Mouse (Mus musculus) gastrocnemius, postnatal 10 days (tissue): Measurements from ENCODE around the gene Trim52. TPM values are rescaled to one million over a fixed set of nuclear protein-coding genes. Genes with fewer than 3 reads are reported as not detected.
A peak's percentile ranks its signal among the peaks of the same experiment; 100 is the strongest.
"Not testable (repeated sequence)": the region's sequence is repeated elsewhere in the genome, so short reads cannot be mapped to it uniquely, and the experiment has no call there.

Source experiments
- DNase-seq: peaks from one replicate; pipeline ENCODE4 v3.0.0; 2021; ENCODE audit warnings: mixed read lengths
- long read RNA-seq, 2 experiments: library from polyadenylated mRNA; stranded (forward); transcript quantifications; one replicate each; pipeline ENCODE4 v2.0.0; 2021
- total RNA-seq, 2 experiments: library from RNA; stranded (reverse); gene quantifications; 2 replicates each; pipeline ENCODE4 v1.2.3; 2021

Trim52 gene
- not detected for total RNA-seq
- long read RNA-seq, experiment 1, result 0 reads
- long read RNA-seq, experiment 2, result 0 reads

DNA sequence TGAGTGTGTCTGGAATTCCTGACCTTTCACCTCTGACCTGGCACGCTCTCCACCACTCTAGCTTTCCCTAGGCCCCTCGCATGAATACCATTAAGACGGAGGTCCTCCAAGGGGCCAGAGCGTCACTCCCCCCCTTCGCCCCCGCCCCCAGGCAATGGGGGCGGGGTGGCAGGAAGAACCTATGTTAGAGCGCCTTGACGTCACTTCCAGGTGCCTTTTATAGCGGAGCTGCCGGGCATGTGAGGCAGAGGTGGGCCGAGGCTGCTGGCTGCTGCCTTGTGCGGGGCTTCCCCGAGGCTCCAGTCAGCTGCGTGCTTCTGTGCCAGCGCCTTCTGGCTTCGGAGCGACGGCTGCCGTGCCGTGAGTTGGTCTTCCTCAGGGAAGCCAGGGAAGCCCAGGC, at the start of gene Trim52:
Gene Trim52, plus strand, starts transcription at position 219 of the 400 bp plus-strand sequence.
- no peak for DNase-seq

DNA sequence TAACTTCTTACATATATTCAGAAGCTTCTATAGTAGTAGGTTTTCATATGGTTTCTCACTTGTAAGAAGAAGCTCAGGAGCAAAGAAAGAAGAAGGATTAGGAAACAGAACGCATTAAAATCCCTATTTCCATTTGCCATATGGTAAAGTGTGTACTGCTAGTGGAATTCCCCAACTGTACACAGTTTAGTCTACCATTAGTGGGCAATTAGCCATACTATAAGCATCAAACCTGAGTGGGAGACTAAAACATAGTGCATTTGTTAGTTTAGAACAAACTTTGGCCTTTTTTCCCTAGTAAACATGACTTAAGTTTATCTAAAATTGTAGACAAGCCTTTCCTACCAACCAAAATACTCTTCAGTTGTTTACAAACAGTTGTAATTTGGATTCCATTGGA, 33.4 kb upstream of the Trim52 start:
- DNase-seq, result no peak

DNA sequence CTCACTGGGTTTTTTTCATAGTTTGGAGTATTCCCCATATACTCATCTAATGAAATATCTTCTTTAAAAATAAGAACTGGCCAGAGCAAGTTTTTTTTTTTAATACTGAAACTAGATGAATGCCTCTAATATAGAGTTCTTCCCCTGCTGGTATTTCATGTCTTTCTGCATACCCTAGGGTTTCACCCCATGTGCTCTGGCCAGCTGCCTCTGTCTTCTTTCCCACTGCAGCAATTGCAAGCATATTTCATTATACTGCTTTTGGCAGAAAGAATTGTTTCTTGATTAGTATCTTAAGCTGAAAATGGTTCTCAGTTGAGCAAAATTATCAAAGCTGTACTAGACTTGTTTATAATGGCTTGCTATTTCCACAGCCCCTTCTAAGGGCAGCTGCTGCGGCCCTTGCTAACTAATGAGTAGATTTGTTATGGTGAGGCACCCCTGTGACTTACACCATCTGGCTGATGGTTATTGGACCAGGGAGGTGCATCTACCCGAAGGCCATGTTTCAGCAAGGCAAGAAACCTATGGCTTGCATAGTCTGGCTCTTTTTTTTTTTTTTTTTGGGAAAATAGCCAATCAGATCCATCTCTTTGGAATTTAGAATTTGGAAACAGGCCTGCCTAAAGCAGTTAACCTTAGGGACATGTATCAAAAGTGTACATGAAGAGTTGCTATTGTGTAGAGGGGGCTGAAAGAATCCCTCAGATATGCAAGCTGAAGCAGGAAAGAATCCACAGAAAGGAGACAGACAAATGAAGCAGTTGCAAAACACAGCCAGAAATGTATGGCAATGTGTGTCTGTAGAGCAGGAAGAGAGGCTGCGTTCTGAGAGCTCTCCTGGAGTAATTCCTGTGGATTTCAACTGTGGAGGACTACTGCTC, 30.6 kb upstream of the Trim52 start:
- DNase-seq, result peak; percentile 36

DNA sequence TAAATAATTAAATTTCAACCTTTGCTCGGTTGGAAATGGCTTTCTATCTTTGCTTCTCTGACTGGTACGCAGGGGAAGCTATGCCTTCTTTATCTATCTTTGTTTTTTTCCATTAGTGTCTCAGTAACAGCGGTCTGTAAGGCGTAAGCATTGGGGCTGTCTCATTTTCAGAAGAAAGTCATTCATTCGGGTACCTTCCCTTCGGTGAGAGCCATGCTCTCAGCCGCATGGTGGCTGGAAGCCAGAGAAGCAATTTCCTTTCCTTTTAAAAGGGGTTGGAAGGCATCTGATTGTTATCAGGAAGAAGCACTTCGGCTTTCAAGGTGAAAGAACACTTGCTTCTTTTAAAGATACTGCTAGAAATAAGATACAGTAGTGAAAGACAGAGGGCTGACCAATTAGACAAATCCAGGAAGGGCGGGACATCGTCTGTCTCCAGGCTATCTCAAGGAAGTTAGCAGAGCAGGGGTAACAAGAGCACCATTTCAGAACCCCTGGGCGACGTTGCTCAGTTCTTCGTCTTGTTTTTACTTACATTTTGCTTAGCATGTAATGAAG, 17.4 kb upstream of the Trim52 start:
- no peak for DNase-seq

DNA sequence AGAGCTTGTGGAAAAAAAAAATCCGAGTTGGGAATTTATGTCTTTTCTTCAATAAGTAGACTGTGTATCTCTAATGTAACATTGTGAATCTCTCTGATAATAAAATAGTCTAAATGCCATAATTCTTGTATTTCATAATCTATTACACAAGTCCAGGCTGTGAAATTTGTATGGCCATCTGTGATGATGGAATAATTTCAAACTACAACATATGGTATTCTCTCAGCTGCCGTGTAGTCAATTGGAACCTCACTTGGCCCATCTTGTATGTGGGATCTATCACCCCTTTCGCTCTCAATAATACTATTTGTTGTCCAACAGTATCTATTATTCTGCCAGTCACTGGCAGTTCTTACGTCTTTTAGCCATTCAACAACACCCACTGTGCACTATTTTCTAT, 9.2 kb upstream of the Trim52 start:
- DNase-seq, result no peak

DNA sequence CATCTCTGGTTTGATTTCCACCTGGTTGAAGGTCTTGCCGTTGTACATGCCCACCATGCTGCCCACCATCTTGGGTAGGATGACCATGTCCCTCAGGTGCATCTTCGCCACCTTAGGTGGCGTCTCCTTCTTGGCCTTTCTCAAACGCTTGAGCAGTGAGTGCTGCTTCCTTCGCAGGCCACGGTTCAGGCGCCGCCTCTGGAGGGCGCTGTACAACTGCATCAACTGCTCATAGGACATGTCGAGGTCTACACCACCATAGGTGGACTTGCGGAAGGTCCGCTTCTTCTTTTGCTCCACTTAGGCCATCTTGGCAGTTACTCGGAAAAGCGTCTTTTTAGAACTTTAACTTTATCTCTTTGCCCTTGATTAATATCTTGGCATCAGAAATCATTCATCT, 5.1 kb upstream of the Trim52 start:
- no peak for DNase-seq

DNA sequence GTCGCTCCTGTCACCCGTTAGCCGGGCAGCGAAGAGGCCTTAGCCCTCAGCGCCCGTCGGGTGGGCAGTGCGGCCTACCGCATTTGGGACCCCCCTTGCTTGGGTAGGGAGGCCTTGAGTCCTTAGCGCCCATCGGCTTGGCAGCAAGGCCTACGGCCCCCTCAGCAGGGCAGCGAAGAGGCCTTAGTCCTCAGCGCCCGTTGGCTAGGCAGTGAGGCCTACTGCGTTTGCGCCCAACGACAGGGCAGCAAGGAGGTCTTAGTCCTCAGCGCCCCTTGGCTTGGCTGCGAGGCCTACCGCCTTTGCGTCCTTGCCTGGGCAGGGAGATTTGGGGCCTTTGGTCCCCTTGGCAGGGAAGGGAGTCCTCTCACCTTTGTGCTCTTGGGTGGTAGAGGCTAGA, 427 bp downstream of the Trim52 start:
- no peak for DNase-seq

DNA sequence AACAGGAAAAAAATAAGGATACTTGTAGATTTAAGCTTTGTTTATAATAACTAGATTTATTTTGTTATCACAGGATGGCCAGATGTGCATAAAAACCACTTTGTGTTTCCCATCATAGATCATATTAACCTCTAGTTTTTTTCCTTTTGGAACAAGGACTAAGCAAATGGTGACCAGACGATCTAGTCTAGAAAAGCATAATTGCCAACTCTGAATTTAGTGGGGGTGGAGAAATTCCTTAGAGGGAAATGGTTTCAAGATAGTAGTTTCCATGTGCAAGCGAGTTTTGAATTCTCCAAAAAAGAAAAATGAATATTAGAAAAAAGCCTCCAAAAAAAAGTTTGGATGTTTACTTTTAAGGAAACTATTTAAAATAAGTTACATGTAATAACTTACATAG, 13.4 kb downstream of the Trim52 start:
- no peak for DNase-seq

DNA sequence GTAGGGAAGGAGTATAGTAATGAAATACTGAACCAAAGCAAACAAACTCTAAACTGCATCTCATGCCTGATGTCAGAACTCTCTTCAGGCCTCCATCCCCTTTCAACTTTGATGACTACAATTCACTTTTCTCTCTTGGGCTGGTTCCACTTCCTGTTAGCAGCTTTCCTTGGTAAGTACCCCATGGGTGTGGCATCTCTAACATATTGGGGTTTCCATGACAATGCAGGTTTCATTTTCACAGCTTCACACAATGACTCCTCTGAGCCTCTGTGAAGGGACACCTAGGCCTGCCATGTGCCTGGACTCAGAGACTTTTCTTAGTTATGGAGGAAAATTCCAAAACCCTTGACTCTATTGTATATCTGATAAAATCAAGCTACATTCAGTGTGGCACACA, 30.3 kb downstream of the Trim52 start:
- DNase-seq, result no peak

DNA sequence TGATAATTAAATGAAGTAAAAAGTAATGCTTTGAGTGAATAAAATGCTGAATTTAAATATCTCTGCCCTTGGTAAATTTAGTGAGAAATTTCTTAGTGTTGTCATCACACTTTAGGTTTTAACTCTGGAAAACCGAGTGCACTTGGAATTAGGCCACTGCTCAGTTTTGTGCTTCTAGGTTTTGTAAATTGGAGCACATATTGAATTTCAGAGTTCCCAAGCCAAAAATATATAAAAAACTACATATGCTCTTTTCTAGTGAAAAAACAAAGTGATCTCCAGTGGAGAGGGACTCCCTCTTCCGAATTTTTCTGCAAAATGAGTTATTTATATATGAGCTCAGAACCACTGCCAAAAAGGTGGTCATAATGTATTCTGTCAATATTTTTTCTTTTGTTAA, 45.2 kb downstream of the Trim52 start:
- no peak for DNase-seq

DNA sequence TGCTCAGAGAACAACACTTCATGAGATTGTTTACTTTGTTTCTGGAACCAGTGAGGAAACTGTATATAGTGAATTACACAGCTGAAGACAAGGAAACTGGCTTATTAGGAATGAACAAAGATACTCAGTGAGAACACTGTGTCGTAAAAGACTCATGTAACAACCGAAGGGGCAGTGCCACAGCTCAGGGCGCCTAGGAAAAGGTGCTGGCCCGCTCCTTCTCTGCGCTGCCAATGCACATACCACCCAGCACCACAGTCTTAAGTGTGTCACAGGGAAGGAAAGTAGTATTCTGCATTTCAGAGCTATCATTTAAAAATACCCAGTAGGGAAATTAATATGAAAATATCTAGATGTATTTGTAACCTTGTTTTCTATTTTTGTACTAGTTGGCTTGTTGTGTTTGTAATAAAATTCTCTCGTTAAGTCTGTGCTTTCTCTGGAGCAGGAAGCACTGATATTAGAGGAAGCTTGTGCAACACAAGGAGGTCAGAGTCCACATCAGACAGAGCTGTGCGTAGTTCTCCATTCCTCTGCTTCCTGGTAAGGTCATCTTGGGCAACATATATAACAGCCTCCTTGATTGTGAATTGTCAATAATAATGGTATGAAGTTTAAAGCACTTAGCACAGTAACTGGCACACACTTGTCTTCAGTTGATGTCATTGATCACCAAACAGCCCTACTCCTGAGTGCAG, 49.0 kb downstream of the Trim52 start:
- DNase-seq, result no peak

DNA sequence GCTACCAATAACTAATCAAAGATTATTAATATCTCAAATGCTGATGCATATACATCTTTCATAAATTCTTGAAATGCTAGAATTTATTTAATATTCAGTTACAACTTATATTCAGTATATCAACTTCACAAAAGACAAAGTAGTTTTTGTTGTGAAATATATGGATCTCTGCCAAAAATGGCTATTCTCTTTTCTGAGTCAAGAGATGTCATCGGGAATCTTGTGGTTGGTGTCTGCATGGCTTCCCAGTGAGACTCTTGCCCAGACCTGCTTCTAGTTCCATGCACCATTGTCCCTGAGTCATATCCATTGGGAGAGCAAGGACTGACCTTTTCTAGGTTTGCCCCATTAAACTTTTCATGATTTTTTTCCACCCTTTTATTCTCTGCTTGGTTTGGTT, 50.5 kb downstream of the Trim52 start:
- DNase-seq, result no peak

DNA sequence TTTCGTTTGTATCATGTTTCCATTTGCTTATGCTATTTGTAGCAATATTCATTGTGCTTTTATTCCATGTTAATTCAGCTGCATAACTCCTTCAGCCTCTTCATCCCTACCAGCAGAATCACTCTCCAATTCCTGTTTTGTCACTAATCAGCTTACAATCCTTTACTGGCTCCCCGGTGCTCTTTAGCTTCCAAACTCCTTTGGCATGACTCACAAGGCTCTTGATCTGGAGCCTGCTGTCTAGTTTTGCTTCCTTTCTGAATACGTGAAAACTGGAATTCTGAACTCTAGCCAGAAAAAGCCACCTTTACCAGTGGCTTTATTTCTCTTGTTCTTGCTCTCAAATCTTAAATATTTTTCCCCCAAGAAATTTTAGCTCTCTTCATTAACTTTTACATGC, 56.3 kb downstream of the Trim52 start:
- no peak for DNase-seq

DNA sequence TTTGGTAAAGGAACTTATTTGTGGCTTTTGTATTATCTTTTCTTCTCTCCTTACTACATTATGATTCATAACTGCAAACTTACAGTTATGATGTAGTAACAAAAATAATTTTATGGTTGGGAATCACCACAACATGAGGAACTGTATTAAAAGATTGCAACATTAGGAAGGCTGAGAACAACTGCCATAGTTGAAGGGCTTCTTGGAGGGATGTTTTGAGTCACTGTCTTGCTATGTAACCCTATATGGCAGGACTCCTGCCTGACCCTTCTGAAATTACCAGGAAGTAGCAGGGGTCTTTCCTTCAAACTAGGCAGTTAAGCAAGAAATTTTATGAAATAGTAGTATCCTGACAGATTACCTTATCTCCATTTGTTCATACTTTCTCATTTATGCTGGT, 57.2 kb downstream of the Trim52 start:
- DNase-seq, result no peak

DNA sequence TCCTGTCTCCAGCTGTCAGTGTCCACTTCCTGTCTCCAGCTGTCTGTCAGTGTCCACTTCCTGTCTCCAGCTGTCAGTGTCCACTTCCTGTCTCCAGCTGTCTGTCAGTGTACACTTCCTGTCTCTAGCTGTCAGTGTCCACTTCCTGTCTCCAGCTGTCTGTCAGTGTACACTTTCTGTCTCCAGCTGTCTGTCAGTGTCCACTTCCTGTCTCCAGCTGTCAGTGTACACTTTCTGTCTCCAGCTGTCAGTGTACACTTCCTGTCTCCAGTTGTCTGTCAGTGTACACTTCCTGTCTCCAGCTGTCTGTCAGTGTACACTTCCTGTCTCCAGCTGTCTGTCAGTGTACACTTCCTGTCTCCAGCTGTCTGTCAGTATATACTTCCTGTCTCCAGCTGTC, 57.9 kb downstream of the Trim52 start:
- DNase-seq, result not testable (repeated sequence)

DNA sequence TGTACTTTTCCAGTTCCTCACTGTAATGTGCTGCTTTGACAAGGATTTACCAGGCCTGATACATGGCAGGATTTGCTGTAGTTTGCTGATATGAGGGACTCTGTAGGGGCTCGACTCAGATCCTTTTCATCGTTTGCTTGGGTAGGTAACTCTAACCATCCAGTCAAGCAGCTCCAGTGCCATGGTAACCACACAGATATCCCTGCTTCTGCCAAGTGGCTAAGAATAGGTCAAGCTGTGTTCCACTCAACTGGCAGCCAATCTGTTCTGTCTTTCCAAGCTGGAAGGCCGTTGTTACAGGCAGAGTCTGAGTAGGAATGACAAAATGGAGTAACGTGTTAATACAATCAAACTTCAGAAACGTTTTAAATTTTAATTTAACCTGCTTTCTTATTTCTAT, 70.9 kb downstream of the Trim52 start:
- no peak for DNase-seq

DNA sequence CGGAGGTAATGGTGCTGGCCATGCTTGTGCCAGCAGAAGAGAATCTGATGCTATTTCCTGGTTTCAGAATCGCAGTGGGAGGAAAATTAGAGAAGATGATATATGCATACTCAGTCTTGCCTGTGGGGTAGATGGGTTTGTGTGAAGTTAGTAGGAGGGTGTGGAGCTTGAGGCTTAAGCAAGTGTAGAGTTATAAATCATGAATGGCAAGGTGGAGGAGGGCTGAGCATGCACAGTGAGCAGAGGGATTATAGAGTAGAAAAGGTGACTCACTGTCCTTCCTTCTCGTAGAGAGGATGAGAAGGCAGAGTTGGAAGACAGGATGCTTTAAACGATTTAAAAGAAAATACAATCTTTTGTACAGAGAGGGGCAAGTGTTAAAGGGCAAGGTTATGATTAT, 72.2 kb downstream of the Trim52 start:
- no peak for DNase-seq

DNA sequence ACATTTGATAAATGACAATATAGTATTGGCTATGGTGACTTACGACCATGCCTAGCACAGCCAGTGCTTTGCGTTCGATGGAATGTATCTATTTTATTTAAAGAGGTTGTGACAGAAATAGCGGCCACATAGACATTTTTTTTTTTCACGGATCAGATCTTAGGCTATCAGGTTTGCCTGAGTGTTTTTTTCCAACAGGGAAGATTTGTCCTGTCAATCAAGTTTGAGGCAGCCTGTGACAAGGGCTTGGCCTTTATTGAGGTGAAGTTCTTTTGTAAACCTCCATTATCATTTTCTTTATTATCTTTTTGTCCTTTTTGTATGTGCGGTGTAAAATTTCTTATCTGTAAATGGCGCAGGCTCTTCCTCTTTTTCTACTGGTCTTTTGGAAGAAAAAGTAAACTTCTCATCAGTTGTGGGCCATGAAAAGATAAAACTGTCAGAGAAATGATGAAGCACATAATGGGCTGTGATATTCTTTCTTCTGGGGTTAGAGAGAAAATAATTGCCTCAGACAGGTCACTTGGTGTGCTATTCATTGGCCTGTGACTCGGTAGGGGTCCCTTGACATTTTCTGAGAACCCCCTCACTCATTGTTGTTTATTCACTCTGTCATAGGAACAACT, 73.2 kb downstream of the Trim52 start:
- DNase-seq, result no peak

DNA sequence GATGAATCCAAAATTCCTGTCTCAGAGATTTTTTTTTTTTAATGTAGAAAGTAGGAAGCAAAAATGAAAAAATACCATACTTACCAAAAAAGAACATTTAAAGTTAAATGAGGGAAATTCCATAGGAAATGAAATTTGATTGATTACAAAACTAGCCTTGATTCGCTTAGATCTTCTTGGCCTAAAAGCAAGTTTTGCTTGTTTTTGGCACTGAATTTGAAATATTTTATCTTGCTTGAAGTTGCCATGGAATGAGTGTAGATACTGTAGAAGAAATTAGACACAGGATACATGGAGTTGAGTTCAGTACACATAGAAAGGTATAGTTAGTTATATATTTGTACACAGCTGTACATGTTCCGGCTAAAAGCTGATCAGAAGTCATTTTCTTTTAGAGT, 73.7 kb downstream of the Trim52 start:
- no peak for DNase-seq

DNA sequence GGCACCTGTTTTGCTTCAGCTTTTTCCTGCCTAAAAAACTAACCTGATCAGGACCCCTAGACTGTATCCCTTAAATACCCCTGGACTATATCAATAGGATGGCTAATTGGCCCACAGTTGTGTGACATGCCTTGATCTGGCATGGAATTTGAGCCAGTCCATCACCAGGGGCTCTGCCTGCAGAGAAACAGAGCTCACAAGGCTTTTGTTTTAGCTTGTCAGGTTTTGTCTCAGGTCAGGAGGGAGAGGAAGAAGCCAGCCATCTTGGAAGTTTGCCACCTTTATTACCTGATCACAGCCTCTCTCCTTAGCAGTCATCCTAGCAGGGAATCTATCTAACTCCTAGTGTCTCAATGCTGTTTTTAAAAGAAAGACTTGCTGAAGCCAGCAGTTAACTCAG, 74.6 kb downstream of the Trim52 start:
- no peak for DNase-seq

DNA sequence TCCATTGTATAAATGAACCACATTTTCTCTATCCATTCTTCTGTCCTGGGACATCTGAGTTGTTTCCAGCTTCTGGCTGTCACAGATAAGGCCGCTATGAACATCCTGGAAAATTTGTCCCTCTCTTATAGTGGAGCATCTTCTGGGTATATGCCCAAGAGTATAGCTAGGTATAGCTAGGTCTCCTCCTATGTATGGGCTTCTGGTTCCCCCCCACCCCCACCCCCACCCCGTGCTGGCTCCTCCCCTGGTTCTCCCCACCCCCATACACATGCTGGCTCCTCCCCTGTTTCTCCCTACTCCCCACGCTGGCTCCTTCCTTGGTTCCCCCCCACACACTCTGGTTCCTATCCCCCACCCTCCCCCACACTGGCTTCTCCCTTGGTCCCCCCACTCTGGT, 78.0 kb downstream of the Trim52 start:
- no peak for DNase-seq
